Mouse (Mus musculus): Measurements from ENCODE around the gene Prps2.
"Not testable (repeated sequence)": the region's sequence is repeated elsewhere in the genome, so short reads cannot be mapped to it uniquely, and the experiment has no call there.

Gene Prps2

GRCm38 (mm10) chrX:167323742-167324141 lies 58.8 kb downstream of the Prps2 start:
- DNase-seq (ENCODE audit: low spot score), result no peak

GRCm38 (mm10) chrX:167321233-167321806 lies 61.2 kb downstream of the Prps2 start:
- no peak for DNase-seq (ENCODE audit: low spot score)

GRCm38 (mm10) chrX:167318819-167319396 lies 63.6 kb downstream of the Prps2 start:
- no peak for DNase-seq (ENCODE audit: low spot score)

GRCm38 (mm10) chrX:167315766-167316165 lies 66.8 kb downstream of the Prps2 start:
- DNase-seq (ENCODE audit: low spot score), result no peak

- DNase-seq (ENCODE audit: low spot score), result no peak
These were observed 67.3 kb downstream of the Prps2 start for GRCm38 (mm10) chrX:167315093-167315726.

GRCm38 (mm10) chrX:167302061-167302460 lies 80.5 kb downstream of the Prps2 start:
- DNase-seq (ENCODE audit: low spot score), result not testable (repeated sequence)
